Mouse (Mus musculus) myocyte (in vitro differentiated cells): ENCODE data around the gene Dmap1.

Source experiments
- MYOD1 ChIP-seq, 3 experiments: IDR thresholded peaks; one replicate each; pipeline ENCODE4 v1.6.1; 2011; ENCODE audit warnings: control low read depth in 2 of 3, low read depth in 2 of 3, mild to moderate bottlenecking in 2 of 3, moderate library complexity in 1 of 3; ENCODE audit not compliant: insufficient read length in 2 of 3, control insufficient read depth in 1 of 3
- POLR2A ChIP-seq: IDR thresholded peaks from one replicate; pipeline ENCODE4 v1.6.1; 2011; ENCODE audit warnings: low read depth, mild to moderate bottlenecking, control low read depth, moderate library complexity; ENCODE audit not compliant: insufficient read length
- TCF12 ChIP-seq: IDR thresholded peaks from one replicate; pipeline ENCODE4 v1.6.1; 2011; ENCODE audit warnings: mild to moderate bottlenecking, control low read depth; ENCODE audit not compliant: poor library complexity, insufficient read depth, severe bottlenecking
- USF1 ChIP-seq: IDR thresholded peaks from one replicate; pipeline ENCODE4 v1.6.1; 2011; ENCODE audit warnings: low read depth, mild to moderate bottlenecking, control low read depth, moderate library complexity

DNA sequence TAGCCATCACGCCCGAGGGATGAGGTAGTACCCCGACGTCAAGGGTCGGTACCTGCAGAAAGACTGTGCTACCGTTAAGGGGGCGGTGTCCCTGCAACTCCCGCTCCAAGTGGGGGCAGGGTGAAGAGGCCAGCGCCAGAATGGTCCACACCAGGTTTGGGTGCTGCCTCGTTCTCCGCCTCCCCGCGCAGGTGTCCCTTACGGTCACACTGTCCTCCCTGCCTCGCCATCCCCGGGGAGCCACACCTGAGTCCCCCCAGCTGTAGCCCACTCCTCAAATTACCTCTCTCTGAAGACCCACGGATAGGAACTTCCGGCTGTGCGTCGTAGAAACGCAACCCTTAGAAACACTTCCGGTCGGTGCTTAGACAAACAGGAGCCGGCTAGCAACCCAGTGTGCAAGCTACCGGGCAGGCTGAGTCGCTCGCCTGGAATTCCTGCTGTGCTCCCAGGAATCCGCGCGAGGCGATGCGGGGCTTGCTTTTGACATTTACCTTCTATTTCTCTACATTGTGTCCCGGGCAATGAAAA is at the start of gene Dmap1:
- TF ChIP-seq POLR2A (peak; percentile 35), USF1 (no peak), MYOD1 (IDR thresholded peaks at IDR 0.05; ENCODE audit: control insufficient read depth in 1 of 3, insufficient read length in 2 of 3, low read depth in 2 of 3) (no peak), TCF12 (no peak)
